Comparison of ENCODE assay signal across 25 mouse cellular contexts in genomic region chr7:102228049-102228670, GRCm38 (mm10).
"Had no signal": no experiment of that assay in that cellular context is flagged by ENCODE, and none has a peak within 500 bp of the region (broad histone marks: within the 10 kb centered on the region; RNA-seq: fewer than 3 reads in every experiment).

No protein-coding gene starts in this region.

- H3K9me3 ChIP-seq: heart, embryonic 13.5 days; heart, embryonic 15.5 days; hindbrain, embryonic 13.5 days; hindbrain, embryonic 15.5 days; kidney, embryonic 15.5 days; limb, embryonic 15.5 days had no signal

- ATAC-seq: forebrain, postnatal 0 days; hindbrain, postnatal 0 days; intestine, embryonic 16.5 days had no signal

- H3K27me3 ChIP-seq: heart, embryonic 13.5 days; heart, embryonic 15.5 days; hindbrain, embryonic 13.5 days; hindbrain, embryonic 15.5 days; kidney, embryonic 15.5 days; limb, embryonic 13.5 days; limb, embryonic 15.5 days had no signal

- H3K27ac ChIP-seq: heart, adult 2 months; heart, embryonic 13.5 days; heart, embryonic 15.5 days; hindbrain, embryonic 13.5 days; hindbrain, embryonic 15.5 days; hindbrain, postnatal 0 days; kidney, embryonic 15.5 days; kidney, postnatal 0 days; limb, embryonic 13.5 days; limb, embryonic 15.5 days had no signal

- H3K4me3 ChIP-seq: heart, adult 2 months; heart, embryonic 13.5 days; heart, embryonic 15.5 days; hindbrain, embryonic 13.5 days; hindbrain, embryonic 15.5 days; kidney, embryonic 15.5 days; limb, embryonic 13.5 days; limb, embryonic 15.5 days had no signal

- DNase-seq: forebrain, postnatal 0 days; gastrocnemius, postnatal 14 days; gastrocnemius, postnatal 36 days; heart, adult 2 months; heart, postnatal 14 days; heart, postnatal 36 days; kidney, adult 11 months; kidney, adult 2 months; kidney, adult 9 months; kidney, postnatal 14 days; kidney, postnatal 36 days; layer of hippocampus, adult 9-11 months; layer of hippocampus, postnatal 36 days; left cerebral cortex, postnatal 4 days had no signal

- H3K4me2 ChIP-seq: heart, embryonic 11.5 days; heart, embryonic 13.5 days; heart, embryonic 15.5 days; hindbrain, embryonic 13.5 days; hindbrain, embryonic 15.5 days; kidney, embryonic 15.5 days; limb, embryonic 13.5 days; limb, embryonic 15.5 days had no signal

- H3K4me1 ChIP-seq: limb, embryonic 15.5 days had no signal

- H3K9ac ChIP-seq: forebrain, postnatal 0 days; heart, embryonic 13.5 days; heart, embryonic 15.5 days; hindbrain, embryonic 13.5 days; hindbrain, embryonic 15.5 days; kidney, embryonic 15.5 days; limb, embryonic 13.5 days; limb, embryonic 15.5 days had no signal
